Mouse (Mus musculus): ENCODE data around the gene Pde4dip. TPM values are rescaled to one million over a fixed set of nuclear protein-coding genes. Genes with fewer than 3 reads are reported as not detected.
A peak's percentile ranks its signal among the peaks of the same experiment; 100 is the strongest.

The Pde4dip gene
- total RNA-seq, 2 experiments from 2014 or later, result 223 to 235 TPM

DNA sequence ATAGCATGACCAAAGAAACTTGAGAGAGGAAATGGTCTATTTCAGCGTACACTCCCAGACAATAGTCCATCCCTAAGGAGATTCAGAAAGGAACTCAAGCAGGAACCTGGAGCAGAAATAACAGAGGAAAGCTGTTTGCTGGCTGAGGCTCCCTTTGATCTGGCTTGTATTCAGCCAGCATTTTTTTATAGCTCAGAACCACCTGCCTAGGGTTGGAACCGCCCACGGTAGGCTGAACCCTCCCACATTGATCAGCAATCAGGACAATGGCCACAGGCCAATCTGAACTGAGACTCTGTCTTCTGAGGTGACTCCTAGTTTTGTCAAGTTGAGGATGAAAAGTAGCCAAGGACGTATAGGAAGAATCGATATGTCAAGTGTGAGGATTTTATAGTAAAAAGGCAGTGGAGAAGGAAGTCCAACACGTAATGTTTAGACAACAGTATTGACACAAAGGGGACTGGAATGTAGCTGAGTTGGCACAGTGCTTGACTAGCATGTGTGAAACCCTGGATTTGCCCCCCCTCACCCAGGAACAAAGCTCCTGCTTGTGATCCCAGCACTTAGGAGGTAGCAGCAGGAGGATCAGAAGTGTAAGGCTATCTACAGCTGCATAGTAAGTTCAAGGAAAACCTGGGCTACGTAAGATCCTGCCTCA, 44.2 kb downstream of the Pde4dip start:
- peak; percentile 21 to 24 for DNase-seq

DNA sequence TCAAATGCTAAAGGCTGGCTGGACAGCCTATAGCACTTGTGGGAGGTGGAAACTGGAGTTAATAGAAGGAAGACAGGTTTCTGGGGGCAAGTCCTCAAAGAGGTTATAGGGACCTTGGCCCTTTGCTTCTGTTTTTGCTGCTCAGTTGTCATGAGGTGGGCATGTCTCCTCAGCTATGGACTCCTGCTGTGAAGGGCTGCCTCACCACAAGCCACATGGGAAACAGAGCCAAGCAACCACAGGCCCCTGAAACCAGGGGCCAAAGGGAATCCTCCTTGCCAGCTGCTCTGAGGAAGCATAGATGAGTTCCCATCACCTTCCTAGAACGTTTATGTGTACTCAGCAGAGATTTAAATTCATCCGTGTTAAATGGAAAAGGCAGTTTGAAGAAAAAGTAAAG, 45.9 kb downstream of the Pde4dip start:
- DNase-seq, result no peak

DNA sequence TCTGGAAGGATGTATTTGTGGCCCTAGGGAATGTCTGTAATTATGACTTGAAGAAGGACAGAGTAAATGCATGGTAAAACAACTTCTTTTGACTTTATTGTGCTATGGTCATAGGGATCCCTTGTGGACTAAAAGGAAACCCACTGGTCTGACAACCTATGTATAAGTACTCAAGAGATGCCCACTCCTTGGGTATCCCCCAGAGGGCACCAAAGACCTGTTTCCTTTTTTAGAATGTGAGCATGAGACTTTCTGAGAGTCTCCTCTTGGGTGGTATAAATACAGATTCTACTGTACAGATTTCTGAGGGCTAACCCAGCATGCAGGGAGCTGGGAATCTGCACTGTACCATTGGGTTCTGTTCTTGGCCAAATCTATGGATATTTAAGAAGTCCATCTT, 48.1 kb downstream of the Pde4dip start:
- DNase-seq, result no peak

DNA sequence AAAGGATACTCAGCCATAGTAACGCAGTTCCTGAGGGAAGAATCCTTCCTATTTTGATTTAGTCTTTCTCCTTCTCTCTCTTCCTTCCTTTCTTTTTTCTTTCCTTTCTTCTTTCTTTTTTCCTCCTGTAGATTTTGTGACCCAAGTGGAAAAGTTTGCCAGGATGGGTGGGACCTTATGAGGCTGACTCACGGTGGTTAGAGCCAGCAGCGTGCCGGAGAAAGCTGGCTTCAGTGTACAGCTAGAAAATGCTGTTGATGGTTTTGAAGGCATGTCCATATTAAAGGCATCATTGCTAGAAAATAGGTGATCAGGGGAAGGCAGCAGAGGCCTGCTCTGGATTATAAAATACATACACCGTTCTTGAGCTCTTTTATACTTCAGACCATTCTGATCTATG, 52.6 kb downstream of the Pde4dip start:
- no peak for DNase-seq

DNA sequence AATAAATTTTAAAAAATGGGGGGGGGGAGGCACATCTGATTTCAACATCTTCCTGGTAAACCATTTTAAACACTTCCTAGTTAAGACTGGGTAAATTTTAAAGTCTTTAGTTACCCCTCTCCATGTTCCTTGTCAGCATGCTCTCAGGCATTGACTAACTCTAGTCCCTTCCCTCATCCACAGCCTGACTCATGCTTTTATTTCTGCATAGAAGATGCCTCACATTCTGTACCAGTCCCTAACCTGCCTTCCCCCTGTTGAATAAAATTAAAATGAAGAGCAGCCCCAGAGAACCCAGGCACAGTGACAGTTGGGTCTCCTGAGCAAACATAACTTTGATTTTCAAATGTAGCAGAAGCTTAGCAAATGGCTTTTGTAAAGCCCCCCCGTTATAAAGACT, 53.9 kb downstream of the Pde4dip start:
- no peak for DNase-seq

DNA sequence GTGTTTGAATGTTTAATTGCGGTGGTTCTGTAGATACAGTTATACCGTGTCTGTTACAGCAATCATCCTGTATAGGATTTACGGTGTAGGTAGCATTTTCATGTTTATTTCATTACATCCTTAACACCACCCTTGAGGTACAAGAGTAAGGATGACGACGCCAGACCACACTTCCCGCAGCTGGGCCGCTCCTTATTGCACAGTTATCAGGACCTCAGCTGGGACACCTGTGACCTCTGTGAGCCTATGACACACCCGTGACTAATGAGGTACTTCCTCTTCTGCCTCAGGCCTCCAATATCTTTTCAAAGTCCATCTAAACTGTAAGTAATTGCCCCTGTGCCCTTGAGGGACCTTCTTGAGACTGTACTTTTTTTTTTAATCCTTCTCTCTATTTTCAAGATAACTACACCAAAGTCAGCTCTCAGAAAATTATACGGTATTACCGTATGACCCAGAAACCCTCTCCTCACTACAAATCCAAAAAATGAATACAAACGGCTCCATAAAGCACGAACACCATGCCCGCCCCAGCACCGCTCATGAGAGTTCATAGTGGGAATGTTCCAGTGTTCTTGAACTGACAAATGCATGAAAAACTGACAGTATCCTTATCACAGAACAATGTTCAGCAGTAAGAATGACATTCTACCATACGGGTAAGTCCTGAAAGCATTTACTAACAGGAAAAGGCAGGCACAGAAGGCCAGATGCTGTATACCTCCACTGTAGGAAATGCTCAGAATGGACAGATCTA, 56.8 kb downstream of the Pde4dip start:
- DNase-seq, result no peak

DNA sequence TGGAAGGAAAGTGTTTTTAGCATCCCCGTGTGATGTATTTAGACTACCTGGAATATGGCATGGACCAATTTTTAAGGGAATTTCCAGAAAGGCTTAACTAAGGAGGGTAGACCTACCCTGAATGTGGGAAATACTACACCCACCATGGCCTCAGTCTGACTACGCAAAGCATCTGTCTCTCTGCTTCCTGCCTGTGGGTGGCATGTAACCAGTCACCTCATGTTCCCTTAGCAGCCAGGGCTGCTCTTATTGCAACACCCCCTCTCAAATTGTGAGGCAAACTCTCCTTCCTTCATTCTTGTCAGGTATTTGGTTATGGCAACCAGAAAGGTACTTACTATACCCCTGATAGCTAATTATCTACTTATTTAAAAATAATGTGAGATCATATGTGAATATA, 57.9 kb downstream of the Pde4dip start:
- no peak for DNase-seq

DNA sequence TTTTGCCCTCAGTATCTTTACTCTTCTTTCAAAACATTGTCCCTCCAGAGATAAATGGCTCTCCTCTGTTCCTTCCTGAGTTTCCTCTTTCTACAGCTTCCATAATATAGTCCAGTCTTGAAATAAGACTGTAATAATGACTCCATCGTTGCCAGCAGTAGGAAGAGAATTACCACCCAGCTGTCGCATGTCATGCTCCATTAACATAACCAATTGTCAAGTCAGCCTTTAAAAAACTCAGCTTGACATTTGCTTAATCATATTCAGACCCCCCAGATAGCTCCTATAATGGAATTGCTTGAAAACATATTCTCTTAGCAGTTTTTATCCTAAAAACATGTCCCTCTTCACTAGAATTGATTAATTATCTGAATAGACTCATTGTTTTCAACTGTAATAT, 58.4 kb downstream of the Pde4dip start:
- no peak for DNase-seq

DNA sequence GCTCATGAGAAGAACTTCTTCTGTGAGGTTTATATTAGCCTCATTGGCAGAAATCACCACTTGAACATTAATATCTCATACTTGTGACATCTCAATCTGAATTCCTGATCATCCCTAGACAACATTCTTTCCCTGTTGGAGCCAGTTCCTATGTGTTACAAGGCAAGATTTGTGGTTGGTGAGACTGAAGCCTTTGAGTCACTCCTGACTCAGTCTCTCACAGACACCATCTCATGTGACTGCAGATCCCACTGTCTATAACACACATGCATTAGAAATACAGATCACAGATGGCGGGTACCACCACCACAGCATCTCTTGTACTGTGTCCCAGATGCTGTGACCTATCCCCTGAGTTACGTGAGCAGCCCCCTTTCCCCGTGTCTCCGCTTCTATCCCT, 60.2 kb downstream of the Pde4dip start:
- DNase-seq, result no peak

DNA sequence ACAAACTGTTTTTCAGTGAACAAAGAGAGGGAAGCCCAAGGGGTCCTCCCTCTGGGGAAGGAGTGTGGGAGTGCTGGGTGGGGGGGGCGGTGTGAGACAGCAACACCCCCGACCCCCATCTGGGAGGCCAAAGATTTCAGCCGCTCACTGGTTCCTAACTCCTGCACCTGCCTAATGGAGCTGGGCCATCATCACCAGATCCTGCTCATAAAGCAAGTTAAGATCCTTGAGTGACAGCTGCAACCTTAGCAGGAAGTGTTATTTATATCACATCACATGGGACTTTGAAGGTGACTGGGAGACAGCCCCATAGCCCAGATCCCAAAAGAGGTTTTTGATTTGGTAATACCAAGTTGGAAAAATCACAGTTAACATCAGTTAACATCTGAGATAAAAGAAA, 63.3 kb downstream of the Pde4dip start:
- no peak for DNase-seq

DNA sequence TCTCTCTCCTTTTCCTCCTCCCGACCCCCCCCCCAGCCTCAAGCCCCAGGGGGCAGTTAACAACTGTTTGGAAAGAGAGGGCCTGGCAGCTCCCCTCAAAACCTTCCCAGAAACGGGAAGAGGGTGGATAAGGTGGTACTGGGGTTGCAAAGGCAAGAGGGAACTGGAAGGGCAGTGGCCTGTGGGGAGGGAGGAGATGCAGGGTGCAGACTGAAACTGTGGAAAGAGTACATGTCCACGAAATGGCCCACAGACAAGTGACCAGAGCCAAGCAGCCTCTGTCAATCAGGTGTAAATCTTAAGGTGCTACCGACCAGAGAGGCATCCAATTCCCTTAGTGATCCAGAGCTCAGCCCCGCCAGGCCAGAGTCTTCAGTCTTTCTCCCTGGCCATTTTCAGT, 63.8 kb downstream of the Pde4dip start:
- no peak for DNase-seq

DNA sequence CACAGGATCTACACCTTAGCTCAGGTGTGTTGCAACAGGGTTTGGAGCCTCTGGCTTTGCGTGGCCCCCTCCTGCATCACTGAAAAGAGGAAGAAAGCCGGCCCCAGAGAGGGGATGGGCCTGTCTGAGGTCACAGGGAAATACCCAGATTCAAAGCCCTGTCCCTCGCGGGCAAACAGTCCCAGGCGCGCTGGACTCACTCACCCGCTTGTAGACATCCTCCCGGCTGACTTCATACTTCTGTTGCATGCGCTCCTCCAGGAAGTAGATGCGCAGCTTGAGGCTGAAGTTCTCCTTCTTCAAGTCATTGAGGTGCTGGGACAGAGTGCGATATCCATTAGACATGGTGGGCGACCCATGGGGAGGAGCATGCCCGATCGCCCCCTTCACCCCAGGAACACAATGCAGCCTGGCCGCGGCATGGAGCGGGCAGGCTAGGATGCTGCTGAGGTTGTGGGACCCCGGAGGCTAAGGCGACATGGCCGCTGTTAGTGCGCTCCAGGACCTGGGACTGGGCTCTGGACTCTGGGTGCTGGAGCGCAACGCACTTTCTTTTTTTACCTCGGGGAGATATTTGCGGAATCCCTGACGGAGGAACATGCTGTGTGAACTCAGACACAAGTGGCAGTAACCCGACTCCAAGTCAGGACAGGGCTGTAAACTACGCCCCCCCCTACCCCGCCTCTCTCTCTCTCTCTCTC, 64.3 kb downstream of the Pde4dip start:
- DNase-seq, result no peak

DNA sequence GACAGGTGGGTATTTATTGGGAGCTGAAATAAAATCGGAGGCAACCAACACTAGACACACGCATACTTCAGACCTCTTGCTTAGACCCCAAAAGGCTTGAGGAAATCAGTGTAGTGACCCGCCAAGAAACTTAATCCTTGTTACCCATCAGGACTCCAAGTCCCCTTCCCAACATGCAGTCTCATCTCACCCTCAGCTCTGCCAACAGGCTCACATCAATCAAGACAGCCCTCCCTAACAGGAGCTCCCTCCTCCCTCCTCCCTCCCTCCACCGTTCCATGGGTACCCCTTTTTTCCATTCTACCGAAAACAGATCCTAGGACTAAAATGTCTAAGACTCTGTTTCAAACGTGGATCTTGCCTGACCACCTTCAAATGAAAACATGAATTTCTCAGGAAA, 65.1 kb downstream of the Pde4dip start:
- no peak for DNase-seq

DNA sequence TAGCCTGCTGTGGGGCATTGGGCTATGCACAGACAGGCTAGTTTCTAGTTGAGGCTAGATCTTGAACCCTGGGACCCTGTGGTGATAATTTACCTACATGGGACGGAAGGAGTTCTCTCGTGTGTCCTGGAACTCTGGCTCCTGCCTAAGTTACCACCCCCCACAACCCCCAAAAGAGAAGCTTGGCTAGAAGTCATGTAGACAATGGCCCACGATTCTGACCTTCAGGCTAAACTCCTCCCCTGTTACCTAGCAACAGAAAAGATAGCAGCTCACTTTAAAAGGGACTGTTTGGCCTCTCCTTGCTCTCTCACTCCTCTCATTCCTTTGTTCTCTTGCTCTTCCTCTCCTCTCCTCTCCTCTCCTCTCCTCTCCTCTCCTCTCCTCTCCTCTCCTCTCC, 69.5 kb downstream of the Pde4dip start:
- no peak for DNase-seq

DNA sequence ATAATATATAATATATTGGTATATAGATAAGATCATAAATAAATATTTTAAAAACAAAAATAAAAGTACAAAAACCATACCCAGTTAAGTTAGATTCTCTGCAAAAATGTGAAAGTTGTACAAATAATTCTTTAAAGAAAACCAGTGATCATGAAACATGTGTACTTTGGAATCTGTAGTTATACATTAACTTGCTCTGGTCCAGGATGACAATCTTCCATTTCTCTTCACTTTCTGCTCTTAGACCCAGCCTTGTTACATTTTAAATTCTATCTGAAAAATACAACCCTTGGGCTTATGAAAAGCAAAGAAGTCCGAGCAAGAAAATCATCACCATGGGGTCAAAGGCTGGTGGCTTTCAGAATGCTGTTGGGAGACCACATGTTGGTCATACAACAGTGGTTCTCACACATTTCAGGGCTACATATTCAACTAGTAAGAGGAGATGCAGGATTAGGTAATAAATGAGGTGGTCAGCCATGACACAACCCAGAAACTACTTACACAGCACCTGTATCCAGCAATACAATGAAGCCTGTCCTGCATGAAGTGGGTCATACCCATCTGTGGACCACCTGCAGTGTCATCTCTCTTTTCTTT, 70.0 kb downstream of the Pde4dip start:
- no peak for DNase-seq

DNA sequence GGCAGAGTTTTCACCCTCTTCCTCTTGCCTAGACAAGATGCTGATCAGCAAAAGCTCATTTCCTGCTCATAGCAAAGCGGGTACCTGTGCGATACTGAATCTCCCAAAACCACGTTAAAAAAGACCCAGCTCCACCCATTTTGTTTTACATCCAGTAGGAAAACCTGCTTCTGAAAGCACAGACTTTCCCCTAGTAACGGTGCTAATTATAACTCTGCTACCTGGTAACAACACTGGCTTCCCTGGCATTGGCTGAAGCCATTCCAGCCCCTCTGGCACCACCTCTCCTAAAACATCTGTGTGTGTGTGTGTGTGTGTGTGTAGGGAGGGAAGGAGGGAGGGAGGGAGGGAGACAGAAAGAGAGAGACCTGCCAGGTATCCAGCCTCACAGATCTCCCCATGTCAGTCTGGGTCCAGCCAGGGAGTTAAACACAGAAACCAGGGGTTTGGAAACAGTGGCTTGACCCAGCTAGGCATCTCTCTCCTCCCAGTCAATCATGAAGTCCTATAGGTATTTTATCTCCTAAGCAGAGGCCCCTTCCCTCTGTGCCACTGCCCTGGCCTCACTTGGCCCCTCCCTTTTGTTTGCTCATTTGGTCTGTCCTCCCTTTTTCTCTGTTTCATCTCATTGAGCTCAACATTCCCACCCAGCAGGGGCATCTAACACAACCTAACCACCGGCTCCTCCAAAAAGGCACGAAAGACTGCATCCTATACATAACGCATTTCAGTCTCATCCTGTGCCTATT, 76.7 kb downstream of the Pde4dip start:
- no peak for DNase-seq

DNA sequence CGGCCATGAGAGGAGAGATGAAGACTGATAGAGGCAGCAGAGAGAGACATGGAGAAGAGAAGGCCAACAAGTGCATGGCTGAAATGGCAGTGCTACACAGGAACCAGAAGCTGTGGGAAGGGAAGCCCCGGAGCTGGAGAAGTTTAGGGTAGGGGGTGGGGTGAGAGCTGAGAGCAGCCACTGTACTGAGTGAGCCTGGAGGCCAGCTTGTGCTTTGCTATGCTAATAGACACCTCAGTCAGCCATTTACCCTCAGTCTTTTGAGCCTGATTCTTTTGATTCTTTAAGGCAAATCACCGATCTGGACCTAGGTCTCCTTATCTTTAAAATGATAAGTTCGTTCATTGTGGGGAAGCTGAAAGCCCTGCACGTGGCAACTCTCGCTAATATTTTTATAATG, 77.3 kb downstream of the Pde4dip start:
- DNase-seq, result no peak

DNA sequence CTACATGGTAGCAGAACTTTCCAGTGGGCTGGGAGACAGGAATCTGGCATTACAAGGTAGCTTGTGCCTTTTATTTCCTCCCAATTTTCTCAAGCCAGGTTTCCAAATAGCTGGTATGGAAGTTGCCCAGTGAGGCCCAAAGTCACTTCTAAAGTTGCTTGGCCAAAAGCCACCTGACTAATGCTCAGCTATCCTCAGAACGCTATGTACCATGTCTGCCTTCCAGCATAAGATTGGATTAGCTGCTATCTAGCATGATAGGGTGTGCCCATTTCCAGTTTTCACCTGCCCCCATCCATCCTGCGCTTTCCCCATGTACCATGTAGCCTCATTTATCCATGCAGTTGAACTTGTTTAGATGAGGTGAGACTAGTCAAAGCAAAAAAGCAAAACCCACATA, 78.2 kb downstream of the Pde4dip start:
- no peak for DNase-seq

DNA sequence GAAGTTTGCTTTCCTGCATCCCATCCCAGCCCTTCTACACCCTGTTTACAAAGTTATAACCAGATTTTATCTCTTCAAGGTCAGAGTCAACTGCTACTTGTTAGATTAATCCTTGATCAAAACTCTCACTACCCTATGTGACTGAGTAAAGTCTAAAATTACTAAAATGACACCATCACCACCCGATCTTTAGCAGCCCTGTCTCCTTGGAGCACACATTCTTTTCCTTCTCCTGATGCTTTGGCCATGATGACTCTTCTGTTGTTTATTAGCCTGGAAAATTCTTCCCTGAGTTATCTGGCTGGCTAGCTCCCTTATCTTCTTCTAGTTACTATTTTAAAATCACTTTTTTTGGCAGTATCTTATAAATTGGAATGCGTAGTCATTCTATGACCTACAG, 82.9 kb downstream of the Pde4dip start:
- DNase-seq, result no peak

DNA sequence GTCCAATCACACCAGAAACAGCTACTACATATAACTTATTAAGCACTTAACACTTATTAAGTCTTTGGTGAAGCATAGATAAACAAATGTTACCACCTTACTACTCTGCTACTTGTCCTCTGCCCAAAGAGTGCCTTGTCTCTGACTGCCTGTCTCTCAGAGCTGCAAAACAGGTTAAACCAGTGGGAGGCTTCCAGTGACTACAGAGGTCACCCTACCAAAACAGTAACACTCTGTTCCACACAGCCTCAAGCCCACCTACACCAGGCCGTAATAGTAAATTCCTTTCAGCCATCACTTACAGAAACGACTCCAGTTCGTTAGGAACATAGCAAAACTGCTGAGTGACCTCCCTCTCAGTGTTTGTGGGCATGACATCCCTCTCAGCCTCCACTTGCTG, 84.8 kb downstream of the Pde4dip start:
- DNase-seq, result no peak

DNA sequence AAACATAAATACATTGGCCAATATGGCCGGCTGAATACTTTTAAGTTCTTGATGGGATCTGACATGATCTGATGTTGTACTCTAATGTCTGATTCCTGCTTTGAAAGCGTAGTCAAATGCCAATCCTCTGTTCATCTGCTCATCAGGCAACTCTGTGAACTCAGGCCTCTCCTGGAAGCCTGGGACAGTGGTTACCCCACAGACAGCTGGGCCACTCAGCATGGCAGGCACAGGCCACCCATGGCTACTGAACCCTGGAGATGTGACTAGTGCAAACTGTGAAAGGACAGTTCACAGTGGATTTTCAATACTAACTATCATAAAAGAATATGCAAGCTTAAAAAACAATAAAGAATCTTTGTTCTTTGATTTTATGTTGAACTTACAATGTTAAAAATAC, 85.6 kb downstream of the Pde4dip start:
- DNase-seq, result no peak

DNA sequence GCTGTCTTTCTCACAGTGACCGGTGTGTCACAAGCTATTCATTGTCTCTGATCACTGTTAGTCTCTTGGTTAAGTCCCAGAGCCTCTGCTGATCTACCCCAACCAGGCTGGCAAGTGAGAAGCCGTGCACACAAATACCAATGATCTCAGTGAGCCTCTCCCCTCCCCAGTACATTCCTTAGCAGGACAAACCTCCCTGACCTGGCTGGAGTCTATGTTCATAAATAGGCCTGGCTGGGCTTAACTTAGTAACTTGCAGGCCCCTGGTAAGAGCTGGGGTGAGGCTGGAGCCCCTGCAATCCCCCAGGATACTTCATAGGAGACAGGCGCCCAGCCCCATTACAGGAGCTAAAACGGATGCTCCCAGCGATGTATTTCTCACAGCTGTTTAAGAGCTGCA, 86.2 kb downstream of the Pde4dip start:
- DNase-seq, result no peak

All from layer of hippocampus, postnatal 36 days (tissue).